Comparison of ENCODE assay signal across 8 mouse cellular contexts in the genomic region with DNA sequence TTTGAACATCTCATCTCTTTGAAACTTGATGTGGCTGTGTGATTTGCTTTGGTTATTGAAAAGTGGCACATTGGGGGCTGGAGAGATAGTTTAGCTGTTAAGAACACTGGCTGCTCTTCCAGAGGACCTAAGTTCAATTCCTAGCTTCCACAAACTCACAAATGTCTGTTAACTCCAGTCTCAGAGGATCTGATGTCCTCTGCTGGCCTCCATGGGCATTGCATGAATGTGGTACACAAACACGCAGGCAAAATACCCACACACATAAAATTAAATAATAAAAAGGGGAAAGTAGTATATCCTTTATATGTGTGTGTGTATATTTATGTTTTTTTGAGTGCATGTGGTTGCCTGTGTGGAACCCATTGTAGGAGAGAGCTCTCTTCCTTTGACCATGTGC. TPM values are rescaled to one million over a fixed set of nuclear protein-coding genes. Genes with fewer than 3 reads are reported as not detected.
A peak's percentile ranks its signal among the peaks of the same experiment; 100 is the strongest.
DNase-seq lines count a peak whose midpoint lies in the region; ATAC-seq lines count a peak whose summit lies in the region.
"Had no signal": no experiment of that assay in that cellular context is flagged by ENCODE, and none has a peak within 500 bp of the region (broad histone marks: within the 10 kb centered on the region; RNA-seq: fewer than 3 reads in every experiment).

No protein-coding gene starts in this region.

- DNase-seq in kidney, postnatal 10 days = peak; percentile 10
- no peak for DNase-seq in kidney, adult 18-20 months
- peak; percentile 41 for DNase-seq in CD4-positive helper T cell, adult 2 months (ENCODE audit: low read depth, low spot score)
- peak; percentile 43 for DNase-seq in NIH3T3 (ENCODE audit: low read depth)
- no peak for DNase-seq in adrenal gland, adult 8-10 months
- DNase-seq: kidney, adult 11 months had no signal

- 0 out of 2 replicates have a peak, but pooled peaks have one; percentile 19 for ATAC-seq in neutrophil, adult 5-6 weeks (ENCODE audit: extremely low read depth, insufficient number of reproducible peaks, low FRiP score, poor library complexity, severe bottlenecking)
- no peak for ATAC-seq in activated CD4-positive, CD25-positive, alpha-beta regulatory T cell, adult 4 months

RNA-seq across cellular contexts. Expression of a gene that starts 10.3 kb away (rescaled TPM):
- total RNA-seq in neutrophil, adult 5-6 weeks (2017) = 26.4 and 32.9 TPM in 2 replicates
- polyA plus RNA-seq in activated CD4-positive, CD25-positive, alpha-beta regulatory T cell, adult 4 months (2017; shearing (Covaris generic)) = 10 to 100 TPM; 17.2 to 17.8 TPM
- 10 to 100 TPM; 40.6 to 60.1 (median 54.9) TPM for total RNA-seq in adrenal gland, adult 8-10 months (2022)

RNA-seq across cellular contexts. Expression of a gene that starts 48.2 kb away (rescaled TPM):
- total RNA-seq in neutrophil, adult 5-6 weeks (2017) = 21.9 and 24.7 TPM in 2 replicates
- polyA plus RNA-seq in activated CD4-positive, CD25-positive, alpha-beta regulatory T cell, adult 4 months (2017; shearing (Covaris generic)) = 10 to 100 TPM; 18.0 to 22.2 TPM
- total RNA-seq in adrenal gland, adult 8-10 months (2022) = 100 to 1,000 TPM in 2 of 4 experiments, 10 to 100 TPM in 2; 96.8 to 124 (median 103) TPM

Comparison
In these comparisons a context has a peak if more than half of its experiments do, and no peak if none do; other contexts are left out.
1. DNase-seq: peak in kidney, postnatal 10 days (single experiment), CD4-positive helper T cell, adult 2 months (single experiment) and NIH3T3 (single experiment); none in kidney, adult 18-20 months (single experiment) and adrenal gland, adult 8-10 months (single experiment).